8 mouse cellular contexts compared by ENCODE assay signal in genomic region chr15:98895635-98896589, GRCm38 (mm10). TPM values are rescaled to one million over a fixed set of nuclear protein-coding genes. Genes with fewer than 3 reads are reported as not detected.
DNase-seq lines count a peak whose midpoint lies in the region; ATAC-seq and TF ChIP-seq lines count a peak whose summit lies in the region.

No protein-coding gene starts in this region.

- WGBS in hindbrain, embryonic 10.5 days, result under 1% methylated on average over 41 of the region's 41 CpGs
- 2% methylated on average over 41 of the region's 41 CpGs for WGBS in liver, embryonic 13.5 days (ENCODE audit: insufficient replicate concordance)
- 13% methylated on average over 41 of the region's 41 CpGs for WGBS in olfactory bulb, adult 2 months

- no peak for DNase-seq in layer of hippocampus, adult 2 months (ENCODE audit: low spot score in 2 of 2)
- no peak for DNase-seq in layer of hippocampus, adult 9-10 months (ENCODE audit: low spot score)
- peak; percentile 84 for DNase-seq in embryo, embryonic 11 days
- peak; percentile 78 for DNase-seq in hindbrain, embryonic 10.5 days (ENCODE audit: low spot score)
- no peak for DNase-seq in liver, embryonic 13.5 days
- no peak for DNase-seq in left cerebral cortex, postnatal 25 days (ENCODE audit: low spot score in 2 of 2)

- no peak for TF ChIP-seq CTCF in layer of hippocampus, adult 2 months (conservative IDR thresholded peaks at IDR 0.05)
- no peak for TF ChIP-seq CTCF in olfactory bulb, adult 2 months (IDR thresholded peaks at IDR 0.05; ENCODE audit: insufficient read depth, low read depth, low read length)

- TF ChIP-seq POLR2A in olfactory bulb, adult 2 months (IDR thresholded peaks at IDR 0.05; ENCODE audit: insufficient read depth, low read depth, low read length), result no peak

- intact Hi-C loops in left cerebral cortex, postnatal 25 days (cut with DNase I), result no loop called here

- no peak overlapping the region for H3K27ac ChIP-seq in layer of hippocampus, adult 2 months
- H3K27ac ChIP-seq in hindbrain, embryonic 10.5 days, result peak overlapping the region; percentile 86
- H3K27ac ChIP-seq in liver, embryonic 13.5 days, result no peak overlapping the region
- no peak overlapping the region for H3K27ac ChIP-seq in olfactory bulb, adult 2 months (ENCODE audit: insufficient read depth, low read depth, low read length)

- H3K9ac ChIP-seq in liver, embryonic 13.5 days, result peak overlapping the region; percentile 26; the same call in 1 of the 2 replicates

- H3K27me3 ChIP-seq in hindbrain, embryonic 10.5 days (ENCODE audit: insufficient read depth, poor library complexity, severe bottlenecking), result peaks cover 98% of the 10 kb centered on the region
- H3K27me3 ChIP-seq in liver, embryonic 13.5 days, result peaks cover 93% of the 10 kb centered on the region

- H3K4me3 ChIP-seq in layer of hippocampus, adult 2 months, result peak overlapping the region; percentile 20; the same call in 1 of the 2 replicates
- H3K4me3 ChIP-seq in hindbrain, embryonic 10.5 days, result peak overlapping the region; percentile 58
- H3K4me3 ChIP-seq in liver, embryonic 13.5 days (replicated peaks), result peak overlapping the region; percentile 61
- peak overlapping the region; percentile 1 for H3K4me3 ChIP-seq in olfactory bulb, adult 2 months (ENCODE audit: insufficient read depth, low read depth, low read length)

- H3K4me1 ChIP-seq in hindbrain, embryonic 10.5 days (replicated peaks), result peaks cover 59% of the 10 kb centered on the region
- H3K4me1 ChIP-seq in liver, embryonic 13.5 days (replicated peaks), result peaks cover 75% of the 10 kb centered on the region
- H3K4me1 ChIP-seq in olfactory bulb, adult 2 months (ENCODE audit: control insufficient read depth, insufficient read depth, low read length), result peaks cover 32% of the 10 kb centered on the region

- H3K36me3 ChIP-seq in hindbrain, embryonic 10.5 days, result no peaks in the 10 kb centered on the region
- no peaks in the 10 kb centered on the region for H3K36me3 ChIP-seq in liver, embryonic 13.5 days

- H3K4me2 ChIP-seq in liver, embryonic 13.5 days, result peak overlapping the region; percentile 85

- no peaks in the 10 kb centered on the region for H3K9me3 ChIP-seq in hindbrain, embryonic 10.5 days
- H3K9me3 ChIP-seq in liver, embryonic 13.5 days (replicated peaks), result no peaks in the 10 kb centered on the region

- ATAC-seq in liver, embryonic 13.5 days (ENCODE audit: low read depth), result peak; percentile 69
- ATAC-seq in frontal cortex, adult (ENCODE audit: low TSS enrichment), result no peak

RNA-seq across cellular contexts. Expression of gene Rhebl1, which starts 1.6 kb away (rescaled TPM):
- total RNA-seq in layer of hippocampus, adult 2 months (2021), result 1 to 10 TPM; 8.5 TPM
- polyA plus RNA-seq in hindbrain, embryonic 10.5 days (2016; fragmentation: Nextera tagmentation; extraction: Ambion mirVana), result 21.0 and 25.7 TPM in 2 replicates
- 4.0 and 4.2 TPM in 2 replicates for polyA plus RNA-seq in liver, embryonic 13.5 days (2015; fragmentation: Nextera tagmentation; extraction: Ambion mirVana)
- polyA plus RNA-seq in olfactory bulb, adult 2 months (2012; ENCODE audit: insufficient read depth, insufficient read length, low replicate concordance, missing spikeins), result not detected in 2 replicates
- total RNA-seq in left cerebral cortex, postnatal 25 days (2021), result 10 to 100 TPM in 1 of 2 experiments, 1 to 10 TPM in 1; 8.2 to 11.6 TPM

RNA-seq across cellular contexts. Expression of gene Dhh, which starts 2.4 kb away (rescaled TPM):
- total RNA-seq in layer of hippocampus, adult 2 months (2021), result under 1 TPM; 0.10 to 0.12 TPM
- 0.42 and 0.46 TPM in 2 replicates for polyA plus RNA-seq in hindbrain, embryonic 10.5 days (2016; fragmentation: Nextera tagmentation; extraction: Ambion mirVana)
- 0.12 and 0.16 TPM in 2 replicates for polyA plus RNA-seq in liver, embryonic 13.5 days (2015; fragmentation: Nextera tagmentation; extraction: Ambion mirVana)
- polyA plus RNA-seq in olfactory bulb, adult 2 months (2012; ENCODE audit: insufficient read depth, insufficient read length, low replicate concordance, missing spikeins), result not detected in 2 replicates
- under 1 TPM; 0.37 to 0.41 TPM for total RNA-seq in left cerebral cortex, postnatal 25 days (2021)

RNA-seq across cellular contexts. Expression of gene Lmbr1l, which starts 22.1 kb away (rescaled TPM):
- total RNA-seq in layer of hippocampus, adult 2 months (2021), result 10 to 100 TPM; 17.0 to 20.6 TPM
- polyA plus RNA-seq in hindbrain, embryonic 10.5 days (2016; fragmentation: Nextera tagmentation; extraction: Ambion mirVana), result 22.3 and 25.5 TPM in 2 replicates
- 3.2 and 3.9 TPM in 2 replicates for polyA plus RNA-seq in liver, embryonic 13.5 days (2015; fragmentation: Nextera tagmentation; extraction: Ambion mirVana)
- not detected in 2 replicates for polyA plus RNA-seq in olfactory bulb, adult 2 months (2012; ENCODE audit: insufficient read depth, insufficient read length, low replicate concordance, missing spikeins)
- 10 to 100 TPM; 13.8 to 18.4 TPM for total RNA-seq in left cerebral cortex, postnatal 25 days (2021)

RNA-seq across cellular contexts. Expression of gene Kmt2d, which starts 24.9 kb away (rescaled TPM):
- 100 to 1,000 TPM in 1 of 2 experiments, 10 to 100 TPM in 1; 89.3 to 106 TPM for total RNA-seq in layer of hippocampus, adult 2 months (2021)
- 10.2 and 11.2 TPM in 2 replicates for polyA plus RNA-seq in hindbrain, embryonic 10.5 days (2016; fragmentation: Nextera tagmentation; extraction: Ambion mirVana)
- 4.0 and 4.2 TPM in 2 replicates for polyA plus RNA-seq in liver, embryonic 13.5 days (2015; fragmentation: Nextera tagmentation; extraction: Ambion mirVana)
- 38.3 and 267 TPM in 2 replicates for polyA plus RNA-seq in olfactory bulb, adult 2 months (2012; ENCODE audit: insufficient read depth, insufficient read length, low replicate concordance, missing spikeins)
- total RNA-seq in left cerebral cortex, postnatal 25 days (2021), result 10 to 100 TPM; 78.0 to 80.2 TPM

RNA-seq across cellular contexts. Expression of gene Tuba1b, which starts 38.5 kb away (rescaled TPM):
- 100 to 1,000 TPM; 466 to 491 TPM for total RNA-seq in layer of hippocampus, adult 2 months (2021)
- polyA plus RNA-seq in hindbrain, embryonic 10.5 days (2016; fragmentation: Nextera tagmentation; extraction: Ambion mirVana), result 2,254 and 2,463 TPM in 2 replicates
- polyA plus RNA-seq in liver, embryonic 13.5 days (2015; fragmentation: Nextera tagmentation; extraction: Ambion mirVana), result 1,202 and 1,287 TPM in 2 replicates
- polyA plus RNA-seq in olfactory bulb, adult 2 months (2012; ENCODE audit: insufficient read depth, insufficient read length, low replicate concordance, missing spikeins), result 649 and 1,228 TPM in 2 replicates
- 100 to 1,000 TPM; 541 to 580 TPM for total RNA-seq in left cerebral cortex, postnatal 25 days (2021)

Comparison
In these comparisons a context has a peak if more than half of its experiments do, and no peak if none do; other contexts are left out.
1. DNase-seq: peak in embryo, embryonic 11 days (single experiment) and hindbrain, embryonic 10.5 days (single experiment); none in layer of hippocampus, adult 2 months (0 of 2), layer of hippocampus, adult 9-10 months (single experiment), liver, embryonic 13.5 days (single experiment) and left cerebral cortex, postnatal 25 days (0 of 2).
2. H3K4me3 ChIP-seq: peak in every context shown above with its lines; median percentile 61 in liver, embryonic 13.5 days; 58 in hindbrain, embryonic 10.5 days; 20 in layer of hippocampus, adult 2 months; 1 in olfactory bulb, adult 2 months.